Mouse (Mus musculus): ENCODE data around the gene Btk.

DNA sequence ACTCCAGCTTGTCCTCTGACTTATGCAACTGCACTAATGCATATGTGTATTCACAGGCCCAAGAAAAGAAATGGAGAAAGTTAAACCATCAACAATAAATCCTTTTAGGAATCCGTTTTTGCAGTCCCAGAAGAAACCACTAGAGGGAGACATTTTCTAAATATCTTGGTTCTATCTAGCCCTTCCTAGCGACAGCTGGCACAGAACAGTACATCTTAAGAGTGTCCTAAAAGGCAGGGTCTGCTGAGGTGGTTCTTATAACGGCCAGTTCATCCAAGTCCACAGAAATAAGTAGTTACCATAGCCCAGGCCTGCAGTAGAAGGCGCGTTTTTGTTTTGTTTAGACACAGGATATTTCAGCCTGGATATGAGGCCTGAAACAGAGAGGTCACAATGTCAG, 32.5 kb downstream of the Btk start:
- TF ChIP-seq CTCF (IDR thresholded peaks at IDR 0.05; ENCODE audit: borderline replicate concordance, insufficient read depth, low read depth, low read length): 0 out of 2 replicates have a peak, but pooled peaks have one; percentile 7
- no peak for TF ChIP-seq POLR2A (IDR thresholded peaks at IDR 0.05; ENCODE audit: borderline replicate concordance, insufficient read depth, low read length)
